Mouse (Mus musculus) erythroblast, embryonic 14.5 days (primary cell): ENCODE results near the gene Slc26a3. TPM values are rescaled to one million over a fixed set of nuclear protein-coding genes. Genes with fewer than 3 reads are reported as not detected.

Source experiments
- H3K27me3 ChIP-seq: 2 replicates; pipeline ENCODE4 v1.6.1; 2012; ENCODE audit warnings: inconsistent platforms; ENCODE audit not compliant: control insufficient read depth
- H3K36me3 ChIP-seq: 2 replicates; pipeline ENCODE4 v1.6.1; 2012; ENCODE audit warnings: mild to moderate bottlenecking, inconsistent platforms; ENCODE audit not compliant: control insufficient read depth
- H3K4me1 ChIP-seq: 2 replicates; pipeline ENCODE4 v1.6.1; 2012; ENCODE audit warnings: inconsistent platforms; ENCODE audit not compliant: control insufficient read depth
- H3K4me3 ChIP-seq: replicated peaks from 2 replicates; pipeline ENCODE3; 2012; ENCODE audit warnings: moderate library complexity, mild to moderate bottlenecking, inconsistent platforms
- H3K9me3 ChIP-seq: 2 replicates; pipeline ENCODE4 v1.6.1; 2012; ENCODE audit warnings: low read length, inconsistent platforms, mixed read lengths; ENCODE audit not compliant: control insufficient read depth
- GATA1 ChIP-seq: IDR thresholded peaks from 2 replicates; pipeline ENCODE4 v1.6.1; 2012; ENCODE audit warnings: low read length, inconsistent platforms, mixed read lengths
- TAL1 ChIP-seq: IDR thresholded peaks from 3 replicates; pipeline ENCODE4 v1.6.1; 2012; ENCODE audit warnings: low read length, inconsistent platforms, mixed read lengths
- polyA plus RNA-seq: library from polyadenylated mRNA; stranded (reverse); fragments of >175 nt; gene quantifications from 2 replicates; pipeline ENCODE4 v1.2.3, GENCODE M21; 2012

The Slc26a3 gene
- 0.01 TPM in 1 of 2 replicates, not detected in the other for polyA plus RNA-seq

- TF ChIP-seq TAL1 (no peak), GATA1 (no peak)
- no peaks in the 10 kb centered on the region for H3K9me3 ChIP-seq
- no peak within 1 kb of the TSS for H3K4me3 ChIP-seq
- no peaks in the 10 kb centered on the region for H3K27me3 ChIP-seq
- no peaks in the 10 kb centered on the region for H3K4me1 ChIP-seq
- H3K36me3 ChIP-seq, result no peaks in the 10 kb centered on the region
These were observed at the start of gene Slc26a3 for GRCm38 (mm10) chr12:31390571-31390970. TSS of gene Slc26a3 (plus strand) at chr12:31390871.

- no peaks in the 10 kb centered on the region for H3K9me3 ChIP-seq
- peaks cover 24% of the 10 kb centered on the region for H3K36me3 ChIP-seq
- peaks cover 21% of the 10 kb centered on the region for H3K4me1 ChIP-seq
- H3K27me3 ChIP-seq, result no peaks in the 10 kb centered on the region
- no peak for TF ChIP-seq TAL1
- no peak for TF ChIP-seq GATA1
- peak overlapping the region; percentile 83 for H3K4me3 ChIP-seq
These were observed 40.3 kb upstream of the Slc26a3 start for GRCm38 (mm10) chr12:31350191-31350943.

DNA sequence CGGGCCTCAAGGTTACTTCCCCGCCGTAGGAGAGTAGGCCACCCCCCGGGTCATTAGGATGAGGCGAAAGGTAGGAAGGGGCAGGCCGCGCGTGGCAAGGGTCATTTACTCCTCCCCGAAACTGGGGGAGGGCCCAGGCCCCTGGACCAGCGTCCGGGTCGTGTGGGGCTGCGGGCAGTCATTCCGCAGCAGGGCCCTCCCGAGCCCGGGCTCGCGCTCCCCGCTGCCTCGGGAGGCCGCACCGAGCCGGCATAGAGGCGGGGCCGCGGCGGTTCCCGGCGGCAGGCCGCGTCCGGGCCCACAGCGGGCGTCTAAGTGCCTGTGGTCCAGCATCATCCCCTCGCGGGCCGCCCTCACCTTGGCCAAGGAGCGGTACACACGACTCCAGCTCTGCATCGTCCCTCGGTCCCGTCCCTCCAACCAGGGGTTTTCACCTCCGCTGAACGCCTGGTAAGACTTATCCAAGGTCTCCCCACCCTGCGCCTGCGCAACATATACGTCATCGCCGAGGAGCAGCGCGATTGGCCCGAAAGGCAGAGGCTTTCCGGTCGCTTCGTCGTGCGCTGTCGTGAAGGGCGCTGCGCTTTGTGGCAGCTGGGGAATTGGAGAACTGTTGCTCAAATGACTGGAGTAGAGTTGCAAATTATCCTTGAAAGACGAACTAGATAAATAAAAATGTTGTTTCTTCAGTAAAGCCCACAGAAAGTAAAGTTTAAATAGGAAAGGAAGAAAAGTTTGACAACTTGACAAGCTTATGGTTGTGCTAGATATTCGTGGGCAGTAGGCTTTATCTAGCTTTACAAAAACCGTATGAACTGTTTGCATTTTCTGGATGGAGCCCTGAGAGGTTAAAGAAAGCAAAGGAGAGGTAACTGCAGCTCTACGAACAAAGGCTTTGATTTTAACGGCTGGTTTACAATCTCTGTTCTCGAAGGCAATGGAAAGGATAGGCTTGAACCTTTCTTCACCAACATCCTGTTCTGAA, 39.4 kb upstream of the Slc26a3 start, which contains the start of gene Dld:
Gene Dld (minus strand): TSS at position 510 of the 985 bp plus-strand sequence.
- Histone ChIP-seq H3K9me3 (peaks cover under 1% of the 10 kb centered on the region; the same call in 1 of the 2 replicates), H3K36me3 (peaks cover 20% of the 10 kb centered on the region), H3K4me3 (peak within 1 kb of the TSS; percentile 83), H3K27me3 (no peaks in the 10 kb centered on the region), H3K4me1 (peaks cover 21% of the 10 kb centered on the region)
- TF ChIP-seq TAL1 (no peak), GATA1 (no peak)

DNA sequence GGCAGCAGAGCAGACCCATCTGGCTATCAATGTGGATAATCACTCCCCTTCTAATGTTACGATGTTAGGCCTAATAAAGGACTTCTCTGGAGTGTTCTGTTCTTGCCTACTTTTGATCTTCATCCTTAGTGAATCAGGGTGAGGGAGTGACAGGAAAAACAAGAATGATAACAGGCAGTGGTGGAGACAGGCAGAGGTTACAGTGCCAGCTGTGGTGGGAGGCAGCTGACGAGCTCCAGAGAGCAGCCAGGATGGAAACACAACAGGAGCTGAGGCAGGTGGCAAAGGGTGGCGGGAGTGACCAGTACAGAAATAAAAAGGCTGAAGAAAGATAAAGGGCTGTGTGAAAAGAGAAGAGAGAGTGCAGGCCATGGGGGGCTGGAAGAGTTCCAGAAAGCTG, 24.2 kb upstream of the Slc26a3 start:
- no peaks in the 10 kb centered on the region for H3K4me1 ChIP-seq
- H3K27me3 ChIP-seq, result no peaks in the 10 kb centered on the region
- peaks cover 5% of the 10 kb centered on the region; the same call in 1 of the 2 replicates for H3K9me3 ChIP-seq
- no peaks in the 10 kb centered on the region for H3K36me3 ChIP-seq
- no peak for TF ChIP-seq GATA1
- H3K4me3 ChIP-seq, result no peak overlapping the region

DNA sequence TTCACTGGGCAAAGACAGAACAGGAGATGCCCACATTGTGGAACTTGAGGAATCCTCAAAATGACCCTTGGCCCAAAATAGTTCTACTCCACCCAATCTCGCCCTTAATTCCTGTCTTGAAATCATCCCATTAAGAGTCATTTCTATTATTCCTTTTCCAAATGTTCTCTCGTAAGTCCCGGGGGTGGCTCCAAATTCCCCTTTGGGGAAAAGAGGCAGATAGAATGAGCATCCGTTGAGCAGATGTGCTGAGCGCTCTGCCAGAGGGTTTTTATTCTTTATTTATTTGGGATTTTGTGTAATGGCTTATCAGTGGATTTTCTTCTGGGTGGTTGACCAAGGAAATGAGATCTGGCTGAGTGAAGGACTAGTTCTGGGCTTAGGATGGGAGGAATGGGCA, 22.9 kb upstream of the Slc26a3 start:
- Histone ChIP-seq H3K36me3 (no peaks in the 10 kb centered on the region), H3K4me1 (no peaks in the 10 kb centered on the region), H3K4me3 (no peak overlapping the region), H3K27me3 (no peaks in the 10 kb centered on the region), H3K9me3 (peaks cover 5% of the 10 kb centered on the region; the same call in 1 of the 2 replicates)
- no peak for TF ChIP-seq TAL1
- TF ChIP-seq GATA1, result no peak

GRCm38 (mm10) chr12:31369118-31369517, 21.6 kb upstream of the Slc26a3 start:
- Histone ChIP-seq H3K9me3 (peaks cover 5% of the 10 kb centered on the region; the same call in 1 of the 2 replicates), H3K36me3 (no peaks in the 10 kb centered on the region), H3K27me3 (no peaks in the 10 kb centered on the region), H3K4me1 (no peaks in the 10 kb centered on the region), H3K4me3 (no peak overlapping the region)
- no peak for TF ChIP-seq GATA1

DNA sequence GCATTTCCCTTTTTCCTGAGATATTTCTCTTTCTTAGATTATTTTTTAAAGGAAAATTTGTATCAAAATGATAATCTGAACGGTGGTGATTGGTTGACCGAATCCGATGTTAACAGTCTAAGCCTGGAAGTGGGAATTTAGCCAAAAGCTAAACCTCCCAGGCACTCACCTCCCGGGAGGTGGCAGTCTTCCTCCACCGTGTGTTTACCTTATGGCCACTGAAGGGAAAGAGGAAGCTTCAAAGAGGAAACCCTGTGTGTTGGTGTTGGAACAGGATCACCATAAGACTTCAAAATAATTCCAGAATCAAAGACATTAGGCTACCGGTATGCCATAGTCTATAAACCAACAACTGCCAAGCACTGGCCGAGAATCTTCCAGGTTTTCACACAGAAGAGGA, 21.0 kb upstream of the Slc26a3 start:
- no peaks in the 10 kb centered on the region for H3K36me3 ChIP-seq
- TF ChIP-seq TAL1 (no peak), GATA1 (no peak)
- H3K9me3 ChIP-seq, result peaks cover 5% of the 10 kb centered on the region; the same call in 1 of the 2 replicates

GRCm38 (mm10) chr12:31374603-31375282, 15.9 kb upstream of the Slc26a3 start:
- TF ChIP-seq TAL1 (no peak), GATA1 (no peak)
- H3K4me3 ChIP-seq, result no peak overlapping the region

More for the DNA sequence above, 21.0 kb upstream of the Slc26a3 start:
- Histone ChIP-seq H3K27me3 (no peaks in the 10 kb centered on the region), H3K4me3 (no peak overlapping the region), H3K4me1 (peaks cover under 1% of the 10 kb centered on the region; the same call in 1 of the 2 replicates)

More at GRCm38 (mm10) chr12:31374603-31375282, 15.9 kb upstream of the Slc26a3 start:
- Histone ChIP-seq H3K9me3 (no peaks in the 10 kb centered on the region; the same call in 1 of the 2 replicates), H3K27me3 (no peaks in the 10 kb centered on the region; the same call in 1 of the 2 replicates), H3K4me1 (peaks cover 2% of the 10 kb centered on the region; the same call in 1 of the 2 replicates), H3K36me3 (no peaks in the 10 kb centered on the region)
